Comparison of ENCODE assay signal across 8 mouse cellular contexts in the genomic region with DNA sequence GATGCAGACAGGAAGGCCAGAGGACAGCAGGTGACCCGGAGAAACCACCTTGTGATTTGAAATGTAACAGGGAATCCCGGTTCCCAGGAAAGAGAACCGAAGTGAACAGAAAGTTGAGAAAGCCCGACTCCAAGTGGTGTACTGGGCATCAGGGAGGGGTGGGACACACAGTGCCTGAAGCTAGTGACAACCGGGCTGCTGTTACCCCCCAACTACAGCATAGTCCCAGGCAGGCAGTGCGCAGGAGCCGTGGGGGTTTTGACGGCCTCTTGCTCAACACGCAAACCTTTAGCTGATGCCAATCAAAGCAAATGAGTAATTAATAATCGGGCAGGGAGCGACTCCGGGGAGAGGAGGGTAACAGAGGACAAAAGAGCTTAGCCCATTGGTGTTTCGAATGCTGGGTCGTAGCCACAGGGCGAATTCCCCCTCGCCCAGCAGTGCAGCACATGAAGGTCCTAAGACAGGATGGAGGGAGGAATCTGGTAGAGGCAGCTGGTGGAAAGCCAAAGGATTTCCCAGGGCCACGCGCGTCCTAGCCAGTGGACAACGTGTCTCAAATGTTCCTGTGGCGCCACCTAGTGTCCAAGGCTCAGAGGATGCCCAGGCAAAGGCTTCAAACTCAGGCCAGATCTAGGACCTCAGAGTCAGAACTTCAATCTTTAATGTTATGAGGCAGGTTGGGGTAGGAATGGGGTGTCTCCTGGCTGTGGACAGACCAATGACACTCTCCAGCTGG.
DNase-seq lines count a peak whose midpoint lies in the region; ATAC-seq lines count a peak whose summit lies in the region.

No protein-coding gene starts in this region.

- no peaks in the 10 kb centered on the region for H3K9me3 ChIP-seq in hindbrain, embryonic 15.5 days

- peak overlapping the region; percentile 37; the same call in 1 of the 2 replicates for H3K9ac ChIP-seq in hindbrain, embryonic 15.5 days

- peak overlapping the region; percentile 66 for H3K4me2 ChIP-seq in hindbrain, embryonic 15.5 days

- no peaks in the 10 kb centered on the region for H3K36me3 ChIP-seq in hindbrain, embryonic 15.5 days

- DNase-seq in R1 (ENCODE audit: low read depth, low spot score): peak; percentile 83
- peak; percentile 79 to 81 for DNase-seq in cerebellum, postnatal 36 days
- DNase-seq in frontal cortex, postnatal 36 days (ENCODE audit: low spot score in 2 of 2): peak; percentile 90 to 92
- peak; percentile 80 to 88 for DNase-seq in layer of hippocampus, postnatal 36 days
- peak; percentile 83 for DNase-seq in lung, postnatal 25 days (ENCODE audit: low spot score)
- DNase-seq in retina, postnatal 7 days (ENCODE audit: low read depth, low spot score): peak; percentile 83
- peak; percentile 74 to 82 for DNase-seq in urinary bladder, adult 18-20 months (ENCODE audit: low spot score in 2 of 2)

- no peak overlapping the region for H3K27ac ChIP-seq in hindbrain, embryonic 15.5 days (replicated peaks)

- ATAC-seq in hindbrain, embryonic 15.5 days (ENCODE audit: low FRiP score, low read depth): peak; percentile 83

- peak overlapping the region; percentile 35 for H3K4me3 ChIP-seq in hindbrain, embryonic 15.5 days

- 24% methylated on average over 21 of the region's 21 CpGs for WGBS in hindbrain, embryonic 15.5 days

- no peaks in the 10 kb centered on the region for H3K27me3 ChIP-seq in hindbrain, embryonic 15.5 days

- H3K4me1 ChIP-seq in hindbrain, embryonic 15.5 days (replicated peaks): peaks cover 4% of the 10 kb centered on the region
